Mouse (Mus musculus): ENCODE measurements around the gene Adamtsl4. TPM values are rescaled to one million over a fixed set of nuclear protein-coding genes. Genes with fewer than 3 reads are reported as not detected.

The Adamtsl4 gene
- polyA plus RNA-seq, 1 experiment from 2014 or later: 2.6 TPM

DNA sequence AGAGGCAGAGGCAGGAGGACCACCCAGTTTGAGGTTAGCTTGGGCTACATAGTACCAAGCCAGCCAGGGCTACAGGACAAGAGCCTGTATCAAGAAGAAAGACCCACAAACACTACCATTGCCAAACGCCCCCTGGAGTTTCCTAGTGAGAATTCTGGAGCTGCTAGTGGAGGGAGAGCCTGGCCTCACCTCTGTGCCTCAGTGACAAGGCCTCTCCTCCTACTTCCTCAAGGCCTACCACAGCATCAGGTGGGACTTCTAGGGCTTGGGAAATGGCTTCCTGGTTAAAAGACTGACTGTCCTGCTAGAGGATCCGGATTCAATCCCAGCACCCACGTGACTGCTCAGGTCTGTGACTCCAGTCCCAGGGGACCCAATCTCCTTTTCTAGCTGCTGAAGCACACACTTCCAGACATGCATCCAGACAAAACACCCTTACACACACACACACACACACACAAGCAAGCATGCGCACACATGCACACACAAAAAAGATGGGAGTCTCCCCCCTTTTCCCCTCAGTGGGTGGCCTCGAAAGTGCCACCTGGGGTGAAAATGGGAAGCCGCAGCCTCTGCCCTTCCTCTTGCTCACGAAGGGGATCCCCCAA lies 35.4 kb downstream of the Adamtsl4 start:
- ATAC-seq: peak; percentile 14; the same call in 1 of the 2 replicates
- no peaks in the 10 kb centered on the region for H3K36me3 ChIP-seq (replicated peaks; ENCODE audit: insufficient read depth, low read length)
- no peaks in the 10 kb centered on the region for H3K9me3 ChIP-seq (ENCODE audit: low read length)
- no peak overlapping the region for H3K4me3 ChIP-seq (ENCODE audit: low read depth, low read length)
- 50% methylated on average over 7 of the region's 7 CpGs for WGBS (ENCODE audit: insufficient replicate concordance)
- no peak for TF ChIP-seq EP300 (IDR thresholded peaks at IDR 0.05; ENCODE audit: low read depth)
- TF ChIP-seq CTCF (IDR thresholded peaks at IDR 0.05; ENCODE audit: low read depth): peak; percentile 27
- no peaks in the 10 kb centered on the region for H3K27me3 ChIP-seq (ENCODE audit: insufficient read depth, low read length)
- peak overlapping the region; percentile 93 for H3K27ac ChIP-seq (ENCODE audit: low read depth)
- DNase-seq: peak; percentile 34
- H3K4me1 ChIP-seq (ENCODE audit: insufficient read depth): peaks cover 45% of the 10 kb centered on the region
- no peak overlapping the region for H3K9ac ChIP-seq (replicated peaks)
- H3K4me2 ChIP-seq (ENCODE audit: low read depth, low read length): no peak overlapping the region

DNA sequence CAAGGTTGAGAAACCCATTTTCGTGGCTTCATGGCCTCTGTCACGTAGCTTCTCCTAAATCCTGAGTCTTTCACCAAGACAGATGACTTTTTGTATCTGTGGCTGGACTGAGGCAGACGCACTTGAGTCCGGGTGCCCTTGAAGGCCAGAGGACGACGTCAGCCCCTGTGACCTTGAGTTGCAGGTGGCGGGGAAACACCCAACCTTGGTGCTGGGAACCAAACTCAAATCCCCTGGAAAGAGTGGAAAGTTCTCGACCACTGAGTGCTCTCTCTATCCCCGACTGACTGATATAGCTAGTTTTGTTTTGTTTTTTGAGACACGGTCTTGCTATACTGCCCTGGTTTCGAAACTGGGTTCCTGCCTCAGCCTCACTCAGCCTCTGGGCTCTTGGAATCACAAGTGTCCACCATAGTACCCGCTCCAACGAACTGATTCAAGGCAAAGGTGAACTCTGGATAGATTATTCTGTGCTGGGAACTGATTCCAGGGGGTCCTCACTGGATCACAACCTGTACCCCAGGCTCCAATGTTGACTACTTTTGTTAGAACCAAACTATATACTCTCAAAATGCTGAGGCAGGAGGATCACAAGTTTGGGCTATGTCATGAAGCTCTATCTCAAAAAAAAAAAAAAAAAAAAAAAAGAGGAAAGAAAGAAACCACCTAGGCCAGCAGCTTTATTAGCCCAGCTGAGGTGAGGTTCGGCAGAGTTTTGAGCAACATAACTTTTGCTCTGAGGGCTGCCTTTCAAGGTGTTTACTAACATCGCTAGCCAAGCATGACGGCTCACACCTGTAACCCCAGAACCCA lies 36.1 kb downstream of the Adamtsl4 start:
- peak overlapping the region; percentile 93 for H3K27ac ChIP-seq (ENCODE audit: low read depth)
- no peaks in the 10 kb centered on the region for H3K9me3 ChIP-seq (ENCODE audit: low read length)
- peak overlapping the region; percentile 27; the same call in 1 of the 2 replicates for H3K4me2 ChIP-seq (ENCODE audit: low read depth, low read length)
- H3K36me3 ChIP-seq (replicated peaks; ENCODE audit: insufficient read depth, low read length): no peaks in the 10 kb centered on the region
- DNase-seq (no peak), ATAC-seq (no peak)
- H3K4me3 ChIP-seq (ENCODE audit: low read depth, low read length): no peak overlapping the region
- no peak overlapping the region for H3K9ac ChIP-seq (replicated peaks)
- peaks cover 43% of the 10 kb centered on the region for H3K4me1 ChIP-seq (ENCODE audit: insufficient read depth)
- 68% methylated on average over 16 of the region's 16 CpGs for WGBS (ENCODE audit: insufficient replicate concordance)
- TF ChIP-seq EP300 (IDR thresholded peaks at IDR 0.05; ENCODE audit: low read depth) (no peak), CTCF (IDR thresholded peaks at IDR 0.05; ENCODE audit: low read depth) (no peak)
- H3K27me3 ChIP-seq (ENCODE audit: insufficient read depth, low read length): no peaks in the 10 kb centered on the region

DNA sequence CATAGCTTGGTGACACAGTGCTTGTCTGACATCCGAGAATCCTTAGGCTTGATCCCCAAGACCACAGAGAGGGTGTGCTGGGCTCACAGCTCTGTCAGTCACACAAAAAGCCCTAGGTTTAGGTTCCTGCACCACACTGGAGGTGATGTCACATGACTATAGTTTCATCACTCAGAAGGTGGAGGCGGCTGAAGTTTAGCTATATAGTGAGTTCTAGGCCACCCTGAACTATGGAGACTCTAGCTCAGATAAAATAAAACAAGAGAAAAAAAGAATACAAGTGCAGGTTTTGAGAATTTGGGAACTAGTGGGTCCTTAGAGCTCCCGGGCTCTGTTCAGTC lies 36.7 kb downstream of the Adamtsl4 start:
- Histone ChIP-seq H3K27ac (ENCODE audit: low read depth) (peak overlapping the region; percentile 93), H3K9me3 (ENCODE audit: low read length) (no peaks in the 10 kb centered on the region), H3K4me3 (ENCODE audit: low read depth, low read length) (no peak overlapping the region), H3K4me1 (ENCODE audit: insufficient read depth) (peaks cover 46% of the 10 kb centered on the region), H3K4me2 (ENCODE audit: low read depth, low read length) (0 out of 2 replicates have a peak overlapping the region, but pooled peaks have one; percentile 41), H3K36me3 (replicated peaks; ENCODE audit: insufficient read depth, low read length) (no peaks in the 10 kb centered on the region), H3K9ac (replicated peaks) (no peak overlapping the region), H3K27me3 (ENCODE audit: insufficient read depth, low read length) (no peaks in the 10 kb centered on the region)
- ATAC-seq (peak; percentile 2; the same call in 1 of the 2 replicates), DNase-seq (no peak)
- WGBS (ENCODE audit: insufficient replicate concordance): 68% methylated on average over 3 of the region's 3 CpGs
- no peak for TF ChIP-seq EP300 (IDR thresholded peaks at IDR 0.05; ENCODE audit: low read depth)
- no peak for TF ChIP-seq CTCF (IDR thresholded peaks at IDR 0.05; ENCODE audit: low read depth)

DNA sequence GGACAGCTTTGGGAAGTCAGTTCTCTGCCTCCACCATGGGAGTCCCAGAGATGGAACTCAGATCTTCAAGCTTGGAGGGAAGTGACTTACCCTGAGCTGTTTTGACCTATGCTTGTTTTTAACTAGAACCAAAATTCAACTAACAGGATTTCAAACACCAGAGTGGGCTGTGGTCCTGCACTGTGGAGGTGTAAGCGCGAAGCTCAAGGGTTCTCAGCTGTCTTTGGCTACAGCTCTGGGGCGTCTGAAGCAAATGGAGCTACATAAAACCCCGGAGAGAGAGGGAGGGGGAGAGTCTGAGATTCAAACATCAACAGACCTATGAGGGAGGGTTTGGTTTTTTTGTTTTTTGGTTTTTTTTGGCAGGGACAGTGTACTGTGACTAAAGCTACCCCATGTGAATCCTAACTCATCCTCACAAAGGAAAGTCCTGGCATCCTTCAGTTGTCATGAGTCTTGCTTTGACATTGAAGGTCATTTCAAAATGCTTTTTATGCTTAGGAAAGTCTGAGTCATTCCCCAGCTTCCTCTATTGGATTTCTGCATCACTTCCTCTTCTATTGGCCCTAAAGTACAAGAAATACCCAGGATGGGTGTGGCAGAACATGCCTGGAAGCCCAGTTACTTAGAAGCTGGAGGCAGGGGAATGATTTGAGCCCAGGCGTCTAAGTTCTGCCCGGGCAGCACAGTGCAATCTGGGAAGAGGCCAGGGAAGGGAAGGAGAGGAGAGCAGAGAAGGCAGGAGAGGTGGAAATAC lies 37.3 kb downstream of the Adamtsl4 start:
- H3K4me2 ChIP-seq (ENCODE audit: low read depth, low read length): 0 out of 2 replicates have a peak overlapping the region, but pooled peaks have one; percentile 41
- H3K9ac ChIP-seq (replicated peaks): no peak overlapping the region
- DNase-seq (no peak), ATAC-seq (peak; percentile 58)
- no peak overlapping the region for H3K4me3 ChIP-seq (ENCODE audit: low read depth, low read length)
- no peaks in the 10 kb centered on the region for H3K36me3 ChIP-seq (replicated peaks; ENCODE audit: insufficient read depth, low read length)
- H3K27me3 ChIP-seq (ENCODE audit: insufficient read depth, low read length): no peaks in the 10 kb centered on the region
- peak; percentile 89 for TF ChIP-seq EP300 (IDR thresholded peaks at IDR 0.05; ENCODE audit: low read depth)
- no peak for TF ChIP-seq CTCF (IDR thresholded peaks at IDR 0.05; ENCODE audit: low read depth)
- no peaks in the 10 kb centered on the region for H3K9me3 ChIP-seq (ENCODE audit: low read length)
- H3K4me1 ChIP-seq (ENCODE audit: insufficient read depth): peaks cover 51% of the 10 kb centered on the region
- peak overlapping the region; percentile 93 for H3K27ac ChIP-seq (ENCODE audit: low read depth)
- 46% methylated on average over 6 of the region's 6 CpGs for WGBS (ENCODE audit: insufficient replicate concordance)

DNA sequence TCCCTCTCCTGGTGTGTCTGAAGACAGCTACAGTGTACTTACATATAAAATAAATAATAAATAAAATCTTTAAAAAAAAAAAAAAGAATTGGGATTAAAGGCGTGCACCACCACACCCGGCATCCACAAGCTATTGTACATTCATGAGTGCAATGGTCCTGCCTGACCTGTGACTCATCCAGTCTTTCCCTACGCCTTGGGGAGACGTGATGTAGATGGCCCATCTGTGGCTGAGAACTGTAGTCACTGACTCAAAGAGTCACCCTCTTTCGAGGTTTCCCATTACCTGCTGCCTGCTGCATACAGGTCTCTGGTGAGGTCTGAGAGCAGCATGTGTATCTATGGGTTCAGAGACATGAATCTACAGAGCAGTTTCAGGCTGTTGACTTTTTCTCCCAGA lies 39.7 kb downstream of the Adamtsl4 start:
- peaks cover 52% of the 10 kb centered on the region for H3K4me1 ChIP-seq (ENCODE audit: insufficient read depth)

More for the DNA sequence above, 39.7 kb downstream of the Adamtsl4 start:
- H3K27me3 ChIP-seq (ENCODE audit: insufficient read depth, low read length): no peaks in the 10 kb centered on the region
- 91% methylated on average over 5 of the region's 5 CpGs for WGBS (ENCODE audit: insufficient replicate concordance)
- TF ChIP-seq EP300 (IDR thresholded peaks at IDR 0.05; ENCODE audit: low read depth): no peak
- no peak for TF ChIP-seq CTCF (IDR thresholded peaks at IDR 0.05; ENCODE audit: low read depth)
- H3K27ac ChIP-seq (ENCODE audit: low read depth): no peak overlapping the region
- H3K4me3 ChIP-seq (ENCODE audit: low read depth, low read length): no peak overlapping the region
- H3K9me3 ChIP-seq (ENCODE audit: low read length): no peaks in the 10 kb centered on the region
- H3K9ac ChIP-seq (replicated peaks): no peak overlapping the region
- DNase-seq: no peak
- H3K36me3 ChIP-seq (replicated peaks; ENCODE audit: insufficient read depth, low read length): no peaks in the 10 kb centered on the region
- ATAC-seq: no peak
- no peak overlapping the region for H3K4me2 ChIP-seq (ENCODE audit: low read depth, low read length)
